Mouse (Mus musculus): ENCODE data around the gene Gm40193. TPM values are rescaled to one million over a fixed set of nuclear protein-coding genes. Genes with fewer than 3 reads are reported as not detected.
A peak's percentile ranks its signal among the peaks of the same experiment; 100 is the strongest.

Gene Gm40193
- polyA plus RNA-seq, 1 experiment from 2014 or later = not detected

DNA sequence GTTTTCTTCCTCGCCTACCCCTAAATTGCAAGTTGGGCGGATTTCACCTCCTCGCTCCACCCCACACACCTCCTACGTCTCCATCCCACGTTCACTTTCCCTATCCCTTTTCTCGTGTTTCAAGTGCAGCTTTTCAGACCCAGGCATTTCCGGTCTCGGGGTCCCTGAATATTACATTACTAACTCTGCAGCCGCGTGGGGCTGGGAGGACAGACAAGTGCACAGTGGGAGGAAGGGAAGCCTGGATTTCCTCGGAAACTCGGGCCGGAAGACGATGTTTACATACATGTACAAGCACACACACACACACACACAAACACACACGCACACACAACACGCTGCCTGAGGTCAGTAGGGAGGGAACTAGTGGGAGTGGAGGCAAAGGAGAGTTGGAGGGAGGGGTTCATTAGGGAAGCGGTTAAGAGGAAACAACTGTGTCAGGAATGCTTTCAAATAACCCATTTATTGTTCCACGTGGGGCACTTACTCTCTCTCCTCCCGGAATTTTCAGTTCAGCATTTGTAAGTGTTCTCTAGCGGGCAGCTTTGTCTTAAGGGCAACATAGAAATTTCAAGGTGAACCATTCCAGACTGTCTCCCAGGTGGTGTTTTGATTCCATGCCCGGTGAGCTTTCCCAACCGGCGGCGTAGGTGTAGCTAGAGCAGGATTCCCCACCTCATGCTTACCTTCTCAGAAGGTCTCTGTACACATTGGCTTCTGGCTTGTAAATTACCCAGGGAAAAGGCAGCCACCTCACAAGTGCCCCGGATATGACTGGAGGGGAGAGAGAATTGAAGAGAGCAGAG, 30.9 kb upstream of the Gm40193 start:
- Histone ChIP-seq H3K27me3 (ENCODE audit: low read depth, poor library complexity, severe bottlenecking) (no peaks in the 10 kb centered on the region), H3K9me3 (replicated peaks) (no peaks in the 10 kb centered on the region), H3K27ac (peak overlapping the region; percentile 96), H3K36me3 (peaks cover 16% of the 10 kb centered on the region), H3K4me3 (peak overlapping the region; percentile 93), H3K4me1 (peaks cover 43% of the 10 kb centered on the region)
- peak; percentile 63 for DNase-seq (ENCODE audit: low spot score)
- WGBS = 2% methylated on average over 25 of the region's 25 CpGs

- WGBS = 0% methylated on average over 24 of the region's 31 CpGs
These were observed 30.3 kb upstream of the Gm40193 start for GRCm38 (mm10) chr11:70562995-70563469.

DNA sequence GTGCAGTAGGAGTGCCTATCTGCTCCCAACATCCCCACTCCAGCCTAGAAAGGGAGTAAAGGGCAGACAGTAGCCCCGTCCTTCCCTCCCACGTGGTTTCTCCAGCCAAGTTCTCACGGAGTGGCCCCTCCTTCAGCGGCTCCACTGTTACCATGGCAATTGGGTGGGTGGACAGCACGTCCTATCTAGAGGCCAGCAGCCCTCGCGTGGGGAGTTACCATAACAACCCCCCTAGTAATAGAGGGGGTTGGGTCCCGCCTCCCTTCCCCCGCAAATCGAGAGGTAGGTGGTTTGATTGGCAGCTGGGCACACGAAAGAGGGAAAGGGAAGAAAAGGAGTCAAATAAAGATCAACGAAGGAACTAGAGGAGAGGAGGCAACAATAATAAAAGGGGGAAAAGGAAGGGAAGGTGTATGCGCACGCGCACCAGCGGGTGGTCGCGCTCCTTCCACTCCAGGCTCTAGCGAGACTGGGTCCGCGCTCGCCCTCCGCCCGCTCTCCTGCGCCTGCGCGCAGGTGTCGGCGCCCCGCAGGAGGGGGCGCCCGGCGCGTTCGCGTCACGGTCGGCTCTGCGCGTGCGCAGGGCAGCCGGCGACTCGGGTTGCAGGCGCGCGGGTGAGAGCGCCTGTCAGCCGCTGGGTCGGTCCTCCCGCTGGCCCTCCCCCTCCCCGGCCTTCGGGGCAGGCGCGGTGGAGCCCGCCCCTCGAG, 29.7 kb upstream of the Gm40193 start, which contains the start of gene Mink1:
Mink1 (plus strand) TSS at position 595 of the 708 bp plus-strand sequence.
- Histone ChIP-seq H3K9me3 (replicated peaks) (no peaks in the 10 kb centered on the region), H3K27me3 (ENCODE audit: low read depth, poor library complexity, severe bottlenecking) (no peaks in the 10 kb centered on the region), H3K4me1 (peaks cover 43% of the 10 kb centered on the region), H3K36me3 (peaks cover 7% of the 10 kb centered on the region; the same call in 1 of the 2 replicates), H3K27ac (peak within 1 kb of the TSS; percentile 96), H3K4me3 (peak within 1 kb of the TSS; percentile 93)
- under 1% methylated on average over 56 of the region's 57 CpGs for WGBS
- peak; percentile 93 for DNase-seq (ENCODE audit: low spot score)

More at GRCm38 (mm10) chr11:70562995-70563469, 30.3 kb upstream of the Gm40193 start:
- Histone ChIP-seq H3K4me3 (peak overlapping the region; percentile 93), H3K4me1 (peaks cover 43% of the 10 kb centered on the region), H3K27ac (peak overlapping the region; percentile 96), H3K27me3 (ENCODE audit: low read depth, poor library complexity, severe bottlenecking) (no peaks in the 10 kb centered on the region), H3K36me3 (peaks cover 11% of the 10 kb centered on the region), H3K9me3 (replicated peaks) (no peaks in the 10 kb centered on the region)
- no peak for DNase-seq (ENCODE audit: low spot score)

GRCm38 (mm10) chr11:70561937-70562286, 29.2 kb upstream of the Gm40193 start:
- Histone ChIP-seq H3K9me3 (replicated peaks) (no peaks in the 10 kb centered on the region), H3K4me3 (peak overlapping the region; percentile 93), H3K27ac (peak overlapping the region; percentile 96), H3K36me3 (peaks cover 5% of the 10 kb centered on the region; the same call in 1 of the 2 replicates), H3K27me3 (ENCODE audit: low read depth, poor library complexity, severe bottlenecking) (no peaks in the 10 kb centered on the region), H3K4me1 (peaks cover 40% of the 10 kb centered on the region)
- DNase-seq (ENCODE audit: low spot score) = no peak
- WGBS = 6% methylated on average over 2 of the region's 2 CpGs

GRCm38 (mm10) chr11:70557545-70557944, 24.8 kb upstream of the Gm40193 start:
- Histone ChIP-seq H3K9me3 (replicated peaks) (no peaks in the 10 kb centered on the region), H3K4me3 (no peak overlapping the region), H3K36me3 (no peaks in the 10 kb centered on the region), H3K4me1 (peaks cover 19% of the 10 kb centered on the region), H3K27ac (no peak overlapping the region), H3K27me3 (ENCODE audit: low read depth, poor library complexity, severe bottlenecking) (peaks cover 23% of the 10 kb centered on the region)
- WGBS = 88% methylated on average over 9 of the region's 9 CpGs
- DNase-seq (ENCODE audit: low spot score) = no peak

DNA sequence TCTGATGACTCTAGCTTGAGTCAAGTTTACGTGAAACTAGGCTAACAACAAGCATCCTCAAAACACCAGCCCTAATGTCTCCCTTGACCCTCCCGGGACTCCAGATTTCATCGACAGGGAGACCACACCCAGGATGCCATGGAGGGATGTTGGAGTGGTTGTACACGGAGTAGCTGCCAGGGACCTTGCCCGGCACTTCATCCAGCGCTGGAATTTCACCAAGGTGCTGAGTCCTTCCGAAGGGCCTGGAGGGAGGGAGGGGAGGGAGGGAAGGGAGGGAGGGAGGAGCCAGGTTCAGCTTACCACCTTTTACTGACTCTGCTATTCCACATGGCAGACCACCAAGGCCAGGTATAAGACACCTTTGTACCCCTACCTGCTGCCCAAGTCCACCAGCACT, 21.2 kb upstream of the Gm40193 start:
- no peak for DNase-seq (ENCODE audit: low spot score)
- H3K36me3 ChIP-seq = no peaks in the 10 kb centered on the region
- no peak overlapping the region for H3K27ac ChIP-seq
- WGBS = 25% methylated on average over 6 of the region's 7 CpGs
- H3K4me3 ChIP-seq = no peak overlapping the region
- no peaks in the 10 kb centered on the region for H3K9me3 ChIP-seq (replicated peaks)
- peaks cover 11% of the 10 kb centered on the region for H3K4me1 ChIP-seq
- H3K27me3 ChIP-seq (ENCODE audit: low read depth, poor library complexity, severe bottlenecking) = peaks cover 32% of the 10 kb centered on the region

- Histone ChIP-seq H3K27ac (no peak overlapping the region), H3K9me3 (replicated peaks) (no peaks in the 10 kb centered on the region), H3K4me1 (peaks cover 11% of the 10 kb centered on the region), H3K27me3 (ENCODE audit: low read depth, poor library complexity, severe bottlenecking) (peaks cover 32% of the 10 kb centered on the region), H3K36me3 (no peaks in the 10 kb centered on the region), H3K4me3 (no peak overlapping the region)
- no peak for DNase-seq (ENCODE audit: low spot score)
- WGBS = 87% methylated on average over 8 of the region's 8 CpGs
These were observed 18.8 kb upstream of the Gm40193 start for GRCm38 (mm10) chr11:70551526-70551925.

- peaks cover 41% of the 10 kb centered on the region for H3K27me3 ChIP-seq (ENCODE audit: low read depth, poor library complexity, severe bottlenecking)
- 77% methylated on average over 7 of the region's 7 CpGs for WGBS
- DNase-seq (ENCODE audit: low spot score) = no peak
- no peak overlapping the region for H3K4me3 ChIP-seq
- peaks cover 12% of the 10 kb centered on the region for H3K4me1 ChIP-seq
- no peaks in the 10 kb centered on the region for H3K9me3 ChIP-seq (replicated peaks)
- H3K27ac ChIP-seq = no peak overlapping the region
- H3K36me3 ChIP-seq = no peaks in the 10 kb centered on the region
These were observed 11.8 kb upstream of the Gm40193 start for GRCm38 (mm10) chr11:70544496-70544895.

- WGBS = 81% methylated on average over 5 of the region's 5 CpGs
- Histone ChIP-seq H3K27me3 (ENCODE audit: low read depth, poor library complexity, severe bottlenecking) (peaks cover 67% of the 10 kb centered on the region), H3K9me3 (replicated peaks) (no peaks in the 10 kb centered on the region), H3K4me3 (no peak overlapping the region), H3K4me1 (peaks cover 12% of the 10 kb centered on the region), H3K36me3 (no peaks in the 10 kb centered on the region), H3K27ac (no peak overlapping the region)
- no peak for DNase-seq (ENCODE audit: low spot score)
These were observed 8.7 kb upstream of the Gm40193 start for GRCm38 (mm10) chr11:70541415-70541814.

DNA sequence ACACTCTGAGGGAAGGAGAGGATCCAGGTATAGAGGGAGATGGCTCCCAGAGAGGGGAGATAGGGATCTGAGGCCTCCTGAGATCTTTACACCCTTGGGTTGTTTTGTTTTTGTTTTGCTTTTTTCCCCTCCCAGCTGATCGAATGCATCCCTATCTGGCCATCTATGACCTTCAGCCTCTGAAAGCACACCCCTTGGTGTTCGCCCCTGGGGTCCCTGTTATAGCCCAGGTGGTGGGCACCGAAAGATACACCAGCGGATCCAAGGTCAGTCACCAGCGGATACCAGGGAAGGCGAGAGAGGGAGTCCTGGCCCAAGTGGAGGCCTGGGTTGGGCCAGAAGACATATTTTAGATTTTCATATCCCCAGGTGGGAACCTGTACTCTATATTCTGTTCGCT, 8.2 kb upstream of the Gm40193 start:
- H3K27ac ChIP-seq = no peak overlapping the region
- WGBS = 86% methylated on average over 7 of the region's 7 CpGs
- peaks cover 68% of the 10 kb centered on the region for H3K27me3 ChIP-seq (ENCODE audit: low read depth, poor library complexity, severe bottlenecking)
- no peak for DNase-seq (ENCODE audit: low spot score)
- peaks cover 12% of the 10 kb centered on the region for H3K4me1 ChIP-seq
- no peaks in the 10 kb centered on the region for H3K36me3 ChIP-seq
- peak overlapping the region; percentile 68; the same call in 1 of the 2 replicates for H3K4me3 ChIP-seq
- no peaks in the 10 kb centered on the region for H3K9me3 ChIP-seq (replicated peaks)

DNA sequence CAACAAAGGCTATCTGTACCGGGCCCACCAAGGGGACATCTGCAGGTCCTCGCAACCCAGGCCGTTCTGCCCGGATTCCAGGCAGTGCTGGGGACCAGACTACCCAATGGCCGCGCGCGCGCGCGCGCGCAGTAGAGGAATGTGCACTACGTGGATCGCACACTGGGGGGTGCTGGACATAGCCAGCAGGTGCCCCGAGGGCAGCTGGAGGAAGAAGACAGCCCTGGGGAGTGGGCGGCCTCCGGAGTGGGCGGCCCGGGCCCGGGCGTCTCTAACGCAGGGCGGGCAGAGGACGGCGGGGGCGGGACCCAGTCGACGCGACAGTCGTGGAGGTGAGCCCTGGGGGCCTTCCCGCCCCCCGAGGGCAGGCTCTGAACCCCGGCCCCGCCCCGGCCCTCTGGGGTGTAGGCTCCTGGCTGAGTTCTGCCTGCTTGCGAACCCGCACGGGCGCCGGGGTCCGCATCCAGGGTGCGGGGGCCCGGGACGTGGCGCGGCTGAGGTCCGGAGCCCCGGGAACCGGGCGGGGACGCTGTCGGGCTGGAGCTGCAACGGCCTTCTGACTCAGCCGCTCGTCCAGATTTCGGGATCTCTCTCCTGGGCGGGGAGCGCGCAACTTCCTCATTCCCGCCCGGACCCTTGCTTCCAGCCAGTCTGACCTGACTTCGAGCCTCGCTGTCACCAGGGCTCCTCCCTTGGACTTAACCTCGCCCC, 7.3 kb upstream of the Gm40193 start, which contains the start of gene Pld2:
Pld2 (plus strand) TSS at position 188 of the 711 bp plus-strand sequence.
- Histone ChIP-seq H3K36me3 (no peaks in the 10 kb centered on the region), H3K4me3 (peak within 1 kb of the TSS; percentile 68), H3K4me1 (peaks cover 16% of the 10 kb centered on the region), H3K27ac (peak within 1 kb of the TSS; percentile 78), H3K27me3 (ENCODE audit: low read depth, poor library complexity, severe bottlenecking) (peaks cover 68% of the 10 kb centered on the region), H3K9me3 (replicated peaks) (no peaks in the 10 kb centered on the region)
- WGBS = 1% methylated on average over 62 of the region's 65 CpGs
- peak; percentile 85 for DNase-seq (ENCODE audit: low spot score)

DNA sequence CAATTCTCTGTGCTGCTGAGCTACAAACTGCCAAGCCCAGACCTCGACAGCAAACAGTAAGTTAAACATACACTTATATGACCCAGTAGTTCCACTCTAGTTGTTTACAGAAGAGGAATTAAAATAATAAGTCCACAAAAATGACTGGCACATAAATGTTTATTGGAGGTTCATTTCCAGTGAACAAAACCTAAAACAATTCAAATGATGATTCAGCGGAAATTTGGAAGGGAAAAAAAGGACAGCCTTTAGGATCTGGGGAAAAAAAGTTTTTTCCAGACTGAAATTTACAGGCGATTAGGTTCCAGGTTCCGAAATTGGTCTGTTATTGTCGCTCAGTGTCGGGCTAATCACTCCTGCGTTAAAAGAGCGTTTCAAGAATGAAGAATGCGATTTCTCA, 6.7 kb upstream of the Gm40193 start:
- Histone ChIP-seq H3K9me3 (replicated peaks) (no peaks in the 10 kb centered on the region), H3K27me3 (ENCODE audit: low read depth, poor library complexity, severe bottlenecking) (peaks cover 68% of the 10 kb centered on the region), H3K27ac (no peak overlapping the region; the same call in 1 of the 2 replicates), H3K36me3 (no peaks in the 10 kb centered on the region), H3K4me3 (peak overlapping the region; percentile 68), H3K4me1 (peaks cover 16% of the 10 kb centered on the region)
- DNase-seq (ENCODE audit: low spot score) = no peak
- 24% methylated on average over 9 of the region's 9 CpGs for WGBS
